18 mouse cellular contexts compared by ENCODE assay signal in genomic region chr14:118929779-118930178, GRCm38 (mm10). TPM values are rescaled to one million over a fixed set of nuclear protein-coding genes. Genes with fewer than 3 reads are reported as not detected.
DNase-seq lines count a peak whose midpoint lies in the region; TF ChIP-seq lines count a peak whose summit lies in the region.
"Had no signal": no experiment of that assay in that cellular context is flagged by ENCODE, and none has a peak within 500 bp of the region (broad histone marks: within the 10 kb centered on the region; RNA-seq: fewer than 3 reads in every experiment).

No protein-coding gene starts in this region.

- TF ChIP-seq RAD21 in CH12.LX (IDR thresholded peaks at IDR 0.05; ENCODE audit: low read depth, low read length) = no peak

- no peaks in the 10 kb centered on the region for H3K79me2 ChIP-seq in CH12.LX (replicated peaks; ENCODE audit: control insufficient read depth, extremely low read depth, insufficient read depth, poor library complexity, severe bottlenecking)

- intact Hi-C loops in left cerebral cortex, postnatal 14 days (cut with DNase I) = no loop called here

- H3K27ac ChIP-seq in CH12.LX (ENCODE audit: insufficient read depth, low read depth) = no peak overlapping the region
- no peak overlapping the region for H3K27ac ChIP-seq in forebrain, embryonic 10.5 days
- H3K27ac ChIP-seq: hindbrain, postnatal 0 days; kidney, embryonic 15.5 days; liver, embryonic 13.5 days; neural tube, embryonic 15.5 days; stomach, postnatal 0 days had no signal

- dilution Hi-C loops in CH12.LX (cut with MboI; ENCODE audit: extremely low pct_ligation_motif_present, extremely low pct_unique_long_range_greater_than_20kb, low sequenced_read_pairs) = no loop called here

- WGBS in forebrain, embryonic 10.5 days = 85% methylated on average over 2 of the region's 2 CpGs

- peak; percentile 70 for TF ChIP-seq EP300 in CH12.LX (IDR thresholded peaks at IDR 0.05; ENCODE audit: low read length)

- peaks cover 16 to 18% of the 10 kb centered on the region in 2 experiments for H3K4me1 ChIP-seq in CH12.LX (ENCODE audit: control insufficient read depth in 1 of 2, insufficient read depth in 2 of 2)
- H3K4me1 ChIP-seq in forebrain, embryonic 10.5 days = peaks cover 30% of the 10 kb centered on the region

- no peaks in the 10 kb centered on the region for H3K9me3 ChIP-seq in CH12.LX (replicated peaks; ENCODE audit: low read length)
- H3K9me3 ChIP-seq in forebrain, embryonic 10.5 days = no peaks in the 10 kb centered on the region
- H3K9me3 ChIP-seq: kidney, embryonic 15.5 days; liver, embryonic 13.5 days; megakaryocyte, embryonic 14.5 days; neural tube, embryonic 15.5 days had no signal

- H3K27me3 ChIP-seq in CH12.LX (replicated peaks) = no peaks in the 10 kb centered on the region
- H3K27me3 ChIP-seq in forebrain, embryonic 10.5 days (ENCODE audit: poor library complexity, severe bottlenecking) = peaks cover 19% of the 10 kb centered on the region
- H3K27me3 ChIP-seq: neural tube, embryonic 15.5 days had no signal

- H3K9ac ChIP-seq in CH12.LX (ENCODE audit: insufficient read depth, low read depth) = no peak overlapping the region
- H3K9ac ChIP-seq: kidney, embryonic 15.5 days; liver, embryonic 13.5 days; neural tube, embryonic 15.5 days had no signal

- in situ Hi-C loops in CH12.LX (cut with MboI; ENCODE audit: low pct_ligation_motif_present, low pct_unique_long_range_greater_than_20kb, low sequenced_read_pairs) = no loop called here

- DNase-seq in spleen, adult 18-20 months = peak; percentile 19 to 43
- DNase-seq in spleen, adult 12 weeks (ENCODE audit: low spot score) = no peak
- no peak for DNase-seq in CH12.LX (ENCODE audit: extremely low read depth)
- peak; percentile 87 for DNase-seq in naive thymus-derived CD4-positive, alpha-beta T cell, adult 2 months (ENCODE audit: low read depth)
- DNase-seq in thymus, postnatal 25 days = peak; percentile 69
- DNase-seq in left cerebral cortex, postnatal 14 days (ENCODE audit: low spot score in 2 of 2) = no peak
- no peak for DNase-seq in kidney, postnatal 4 days
- DNase-seq in forebrain, embryonic 10.5 days (ENCODE audit: extremely low spot score, low spot score) = no peak
- DNase-seq: adrenal gland, postnatal 25 days; cerebellum, postnatal 14 days; heart, adult 18-20 months; liver, embryonic 13.5 days; right cerebral cortex, postnatal 14 days had no signal

- no peak for TF ChIP-seq POLR2A in CH12.LX (IDR thresholded peaks at IDR 0.05; ENCODE audit: low read depth, low read length)

- H3K36me3 ChIP-seq in CH12.LX (replicated peaks in 1 of 2; ENCODE audit: control insufficient read depth in 1 of 2, insufficient read depth in 1 of 2, low read length in 1 of 2) = no peaks in the 10 kb centered on the region
- H3K36me3 ChIP-seq in forebrain, embryonic 10.5 days (replicated peaks) = no peaks in the 10 kb centered on the region
- H3K36me3 ChIP-seq: kidney, embryonic 15.5 days; liver, embryonic 13.5 days; neural tube, embryonic 15.5 days had no signal

- no peak overlapping the region for H3K4me3 ChIP-seq in CH12.LX (replicated peaks in 1 of 3; ENCODE audit: low read depth in 2 of 3, low read length in 2 of 3, poor library complexity in 1 of 3)
- no peak overlapping the region for H3K4me3 ChIP-seq in forebrain, embryonic 10.5 days
- H3K4me3 ChIP-seq: kidney, embryonic 15.5 days; liver, embryonic 13.5 days; neural tube, embryonic 15.5 days had no signal

- TF ChIP-seq CTCF in CH12.LX (conservative IDR thresholded peaks at IDR 0.05 in 1 of 2, IDR thresholded peaks at IDR 0.05 in 1 of 2; ENCODE audit: low read depth in 2 of 2, low read length in 2 of 2) = no peak

- H3K4me2 ChIP-seq in CH12.LX (ENCODE audit: insufficient read depth, low read depth, poor library complexity, severe bottlenecking) = peak overlapping the region; percentile 27; the same call in 1 of the 2 replicates
- H3K4me2 ChIP-seq: kidney, embryonic 15.5 days; liver, embryonic 13.5 days; neural tube, embryonic 15.5 days had no signal

TF ChIP-seq in CH12.LX, 34 proteins besides CTCF, POLR2A, EP300 and RAD21:
- TF ChIP-seq ZC3H11A (IDR thresholded peaks at IDR 0.05; ENCODE audit: low read depth, low read length) = no peak
- peak; percentile 46; the same call in 1 of the 2 replicates for TF ChIP-seq CHD2 (IDR thresholded peaks at IDR 0.05; ENCODE audit: low read length)
- TF ChIP-seq HCFC1 (IDR thresholded peaks at IDR 0.05; ENCODE audit: low read depth, low read length) = no peak
- TF ChIP-seq NRF1 (IDR thresholded peaks at IDR 0.05; ENCODE audit: low read depth, low read length) = no peak
- TF ChIP-seq RCOR1 (conservative IDR thresholded peaks at IDR 0.05; ENCODE audit: low read depth, low read length) = peak; percentile 76
- peak; percentile 63 for TF ChIP-seq BHLHE40 (IDR thresholded peaks at IDR 0.05; ENCODE audit: low read depth, low read length)
- TF ChIP-seq MAZ (IDR thresholded peaks at IDR 0.05; ENCODE audit: low read depth, low read length) = no peak
- no peak for TF ChIP-seq JUN (IDR thresholded peaks at IDR 0.05; ENCODE audit: insufficient read depth, low read depth, low read length)
- TF ChIP-seq MEF2A (IDR thresholded peaks at IDR 0.05; ENCODE audit: borderline replicate concordance, low read depth, low read length) = peak; percentile 85
- no peak for TF ChIP-seq JUND (conservative IDR thresholded peaks at IDR 0.05; ENCODE audit: low read depth, low read length)
- TF ChIP-seq SMC3 (IDR thresholded peaks at IDR 0.05; ENCODE audit: low read depth, low read length) = 0 out of 2 replicates have a peak, but pooled peaks have one; percentile 2
- TF ChIP-seq MAX (IDR thresholded peaks at IDR 0.05; ENCODE audit: low read length) = no peak
- TF ChIP-seq IRF4 (IDR thresholded peaks at IDR 0.05; ENCODE audit: low read depth, low read length) = peak; percentile 85
- TF ChIP-seq GABPA (IDR thresholded peaks at IDR 0.05; ENCODE audit: insufficient replicate concordance, low read depth, low read length) = no peak
- TF ChIP-seq MYC (IDR thresholded peaks at IDR 0.05; ENCODE audit: low read depth, low read length) = no peak
- TF ChIP-seq USF1 (IDR thresholded peaks at IDR 0.05; ENCODE audit: low read depth, low read length) = no peak
- TF ChIP-seq MXI1 (IDR thresholded peaks at IDR 0.05; ENCODE audit: low read depth, low read length) = no peak
- TF ChIP-seq TCF12 (IDR thresholded peaks at IDR 0.05; ENCODE audit: low read depth, low read length) = peak; percentile 79
- no peak for TF ChIP-seq ZMIZ1 (IDR thresholded peaks at IDR 0.05; ENCODE audit: low read depth, low read length)
- TF ChIP-seq ETS1 (conservative IDR thresholded peaks at IDR 0.05; ENCODE audit: low read depth, low read length) = peak; percentile 75; the same call in 1 of the 2 replicates
- TF ChIP-seq UBTF (IDR thresholded peaks at IDR 0.05; ENCODE audit: low read depth, low read length) = no peak
- 0 out of 2 replicates have a peak, but pooled peaks have one; percentile 17 for TF ChIP-seq ELF1 (IDR thresholded peaks at IDR 0.05; ENCODE audit: low read depth, low read length)

RNA-seq across cellular contexts. Expression of gene Dzip1, which starts 4.5 kb away (rescaled TPM):
- 0.29 and 0.51 TPM in 2 replicates for total RNA-seq in CH12.LX (2012; rRNA removed)
- 0.16 and 0.19 TPM in 2 replicates for total RNA-seq in CH12.LX (2014; rRNA removed)
- polyA plus RNA-seq in CH12.LX (2012; ENCODE audit: insufficient read length, low read depth) = 0.68 and 0.83 TPM in 2 replicates
- total RNA-seq in left cerebral cortex, postnatal 14 days (2021) = 100 to 1,000 TPM in 1 of 2 experiments, 10 to 100 TPM in 1; 98.8 to 100 TPM
- 13.0 and 13.9 TPM in 2 replicates for polyA plus RNA-seq in forebrain, embryonic 10.5 days (2016; fragmentation: Nextera tagmentation; extraction: Ambion mirVana)

RNA-seq across cellular contexts. Expression of gene Dnajc3, which starts 8.0 kb away (rescaled TPM):
- total RNA-seq in CH12.LX (2012; rRNA removed) = 29.0 and 42.7 TPM in 2 replicates
- 40.6 and 43.2 TPM in 2 replicates for total RNA-seq in CH12.LX (2014; rRNA removed)
- 30.8 and 31.6 TPM in 2 replicates for polyA plus RNA-seq in CH12.LX (2012; ENCODE audit: insufficient read length, low read depth)
- total RNA-seq in left cerebral cortex, postnatal 14 days (2021) = 10 to 100 TPM; 31.9 to 35.4 TPM
- 28.4 and 32.2 TPM in 2 replicates for polyA plus RNA-seq in forebrain, embryonic 10.5 days (2016; fragmentation: Nextera tagmentation; extraction: Ambion mirVana)

Comparison
In these comparisons a context has a peak if more than half of its experiments do, and no peak if none do; other contexts are left out.
1. DNase-seq: peak in spleen, adult 18-20 months (2 of 2), naive thymus-derived CD4-positive, alpha-beta T cell, adult 2 months (single experiment) and thymus, postnatal 25 days (single experiment); none in spleen, adult 12 weeks (single experiment), CH12.LX (single experiment), left cerebral cortex, postnatal 14 days (0 of 2), kidney, postnatal 4 days (0 of 2) and forebrain, embryonic 10.5 days (single experiment).
2. RNA of gene Dzip1, which starts 4.5 kb away (total RNA-seq): 98.8 to 100 TPM in left cerebral cortex, postnatal 14 days; 0.16 to 0.51 TPM in CH12.LX; every median in the first group is over 10 times any median in the second.